Mouse (Mus musculus) limb, embryonic 15.5 days (tissue): ENCODE data around the gene Galnt9. TPM values are rescaled to one million over a fixed set of nuclear protein-coding genes. Genes with fewer than 3 reads are reported as not detected.

ENCODE experiments used
- ATAC-seq: fragments of 200-750 bp; cut with Nextera tagmentation; 2 replicates; pipeline ENCODE4 v1.8.0; 2017; ENCODE audit warnings: low read depth, moderate TSS enrichment; ENCODE audit not compliant: insufficient number of reproducible peaks, low FRiP score, low TSS enrichment
- H3K27ac ChIP-seq: fragments of 300-500 bp; sonication (generic); 2 replicates; pipeline ENCODE4 v1.5.1; 2015; ENCODE audit warnings: moderate library complexity, mild to moderate bottlenecking, inconsistent platforms
- H3K27me3 ChIP-seq: fragments of 300-500 bp; sonication (generic); 2 replicates; pipeline ENCODE4 v1.6.1; 2015; ENCODE audit warnings: inconsistent platforms
- H3K36me3 ChIP-seq: fragments of 300-500 bp; sonication (generic); 2 replicates; pipeline ENCODE4 v1.6.1; 2015; ENCODE audit warnings: inconsistent platforms
- H3K4me1 ChIP-seq: fragments of 300-500 bp; sonication (generic); 2 replicates; pipeline ENCODE4 v1.6.1; 2015; ENCODE audit warnings: inconsistent platforms
- H3K4me2 ChIP-seq: fragments of 300-500 bp; sonication (generic); 2 replicates; pipeline ENCODE4 v1.6.1; 2015; ENCODE audit warnings: mild to moderate bottlenecking, inconsistent platforms
- H3K4me3 ChIP-seq: fragments of 300-500 bp; sonication (generic); 2 replicates; pipeline ENCODE4 v1.5.1; 2015; ENCODE audit warnings: mild to moderate bottlenecking, inconsistent platforms
- H3K9ac ChIP-seq: fragments of 300-500 bp; sonication (generic); 2 replicates; pipeline ENCODE4 v1.6.1; 2015; ENCODE audit warnings: inconsistent platforms
- H3K9me3 ChIP-seq: fragments of 300-500 bp; sonication (generic); 2 replicates; pipeline ENCODE4 v1.6.1; 2016; ENCODE audit warnings: inconsistent platforms
- WGBS: fragments of 180-500 bp; shearing (Covaris S2); methylation state at CpG from one replicate; pipeline ENCODE4 v1.1.7; 2015; 5-methylcytosine and 5-hydroxymethylcytosine counted together
- polyA plus RNA-seq: library from polyadenylated mRNA; unstranded; fragments of >200 nt; fragmentation: Nextera tagmentation; extraction: Ambion mirVana; gene quantifications from 2 replicates; pipeline ENCODE4 v1.2.1, GENCODE M21; 2015

Galnt9 gene
- polyA plus RNA-seq, 1 experiment from 2014 or later, result 3.9 TPM

GRCm38 (mm10) chr5:110609425-110609824 lies 65.3 kb downstream of the Galnt9 start:
- Histone ChIP-seq H3K36me3 (no peaks in the 10 kb centered on the region), H3K9me3 (no peaks in the 10 kb centered on the region), H3K27me3 (no peaks in the 10 kb centered on the region; the same call in 1 of the 2 replicates), H3K4me1 (peaks cover 20% of the 10 kb centered on the region), H3K4me2 (no peak overlapping the region), H3K9ac (no peak overlapping the region), H3K27ac (no peak overlapping the region), H3K4me3 (no peak overlapping the region)
- WGBS, result 57% methylated on average over 3 of the region's 3 CpGs
- ATAC-seq, result no peak

GRCm38 (mm10) chr5:110609868-110610267 lies 65.7 kb downstream of the Galnt9 start:
- no peaks in the 10 kb centered on the region for H3K9me3 ChIP-seq
- H3K4me2 ChIP-seq, result no peak overlapping the region
- no peak overlapping the region for H3K27ac ChIP-seq
- peaks cover 20% of the 10 kb centered on the region for H3K4me1 ChIP-seq
- no peak overlapping the region for H3K4me3 ChIP-seq
- ATAC-seq, result no peak
- no peaks in the 10 kb centered on the region; the same call in 1 of the 2 replicates for H3K27me3 ChIP-seq
- H3K9ac ChIP-seq, result no peak overlapping the region
- H3K36me3 ChIP-seq, result no peaks in the 10 kb centered on the region
- WGBS, result 64% methylated on average over 5 of the region's 5 CpGs

- H3K4me1 ChIP-seq, result peaks cover 20% of the 10 kb centered on the region
- no peaks in the 10 kb centered on the region for H3K36me3 ChIP-seq
- no peak overlapping the region for H3K27ac ChIP-seq
- H3K9me3 ChIP-seq, result no peaks in the 10 kb centered on the region
- no peak overlapping the region for H3K4me3 ChIP-seq
- H3K9ac ChIP-seq, result no peak overlapping the region
- no peaks in the 10 kb centered on the region; the same call in 1 of the 2 replicates for H3K27me3 ChIP-seq
- no peak overlapping the region for H3K4me2 ChIP-seq
- ATAC-seq, result no peak
- WGBS, result 78% methylated on average over 7 of the region's 7 CpGs
Observed at GRCm38 (mm10) chr5:110610484-110610883, 66.3 kb downstream of the Galnt9 start.

GRCm38 (mm10) chr5:110611435-110612158 lies 67.4 kb downstream of the Galnt9 start:
- H3K9me3 ChIP-seq, result no peaks in the 10 kb centered on the region
- no peak overlapping the region for H3K4me3 ChIP-seq
- 43% methylated on average over 5 of the region's 5 CpGs for WGBS
- peaks cover 20% of the 10 kb centered on the region for H3K4me1 ChIP-seq
- ATAC-seq, result peak; percentile 74
- H3K4me2 ChIP-seq, result no peak overlapping the region
- H3K9ac ChIP-seq, result no peak overlapping the region
- no peaks in the 10 kb centered on the region; the same call in 1 of the 2 replicates for H3K27me3 ChIP-seq
- no peaks in the 10 kb centered on the region for H3K36me3 ChIP-seq
- 0 out of 2 replicates have a peak overlapping the region, but pooled peaks have one; percentile 22 for H3K27ac ChIP-seq

- no peak overlapping the region for H3K27ac ChIP-seq
- no peaks in the 10 kb centered on the region for H3K27me3 ChIP-seq
- H3K4me3 ChIP-seq, result no peak overlapping the region
- no peaks in the 10 kb centered on the region for H3K4me1 ChIP-seq
- no peaks in the 10 kb centered on the region for H3K36me3 ChIP-seq
- no peaks in the 10 kb centered on the region for H3K9me3 ChIP-seq
- no peak for ATAC-seq
- H3K9ac ChIP-seq, result no peak overlapping the region
- H3K4me2 ChIP-seq, result no peak overlapping the region
- WGBS, result 82% methylated on average over 6 of the region's 6 CpGs
Observed at GRCm38 (mm10) chr5:110619226-110619625, 75.1 kb downstream of the Galnt9 start.

- no peaks in the 10 kb centered on the region for H3K36me3 ChIP-seq
- no peak overlapping the region for H3K27ac ChIP-seq
- WGBS, result 49% methylated on average over 2 of the region's 2 CpGs
- H3K4me3 ChIP-seq, result no peak overlapping the region
- H3K27me3 ChIP-seq, result no peaks in the 10 kb centered on the region
- H3K9ac ChIP-seq, result no peak overlapping the region
- H3K4me2 ChIP-seq, result no peak overlapping the region
- no peak for ATAC-seq
- H3K4me1 ChIP-seq, result peaks cover 5% of the 10 kb centered on the region; the same call in 1 of the 2 replicates
- no peaks in the 10 kb centered on the region for H3K9me3 ChIP-seq
Observed at GRCm38 (mm10) chr5:110624319-110624718, 80.2 kb downstream of the Galnt9 start.

GRCm38 (mm10) chr5:110627351-110627750 lies 83.2 kb downstream of the Galnt9 start:
- Histone ChIP-seq H3K4me1 (peaks cover 5% of the 10 kb centered on the region; the same call in 1 of the 2 replicates), H3K4me2 (no peak overlapping the region), H3K36me3 (no peaks in the 10 kb centered on the region), H3K9me3 (no peaks in the 10 kb centered on the region), H3K27me3 (no peaks in the 10 kb centered on the region), H3K9ac (no peak overlapping the region), H3K4me3 (no peak overlapping the region), H3K27ac (no peak overlapping the region)
- WGBS, result 58% methylated on average over 10 of the region's 10 CpGs
- ATAC-seq, result no peak

GRCm38 (mm10) chr5:110628156-110628555 lies 84.0 kb downstream of the Galnt9 start:
- H3K9ac ChIP-seq, result no peak overlapping the region
- 23% methylated on average over 19 of the region's 19 CpGs for WGBS

GRCm38 (mm10) chr5:110629525-110630120 lies 85.5 kb downstream of the Galnt9 start:
- Histone ChIP-seq H3K4me3 (no peak overlapping the region), H3K4me1 (peaks cover 5% of the 10 kb centered on the region; the same call in 1 of the 2 replicates), H3K27me3 (no peaks in the 10 kb centered on the region), H3K36me3 (no peaks in the 10 kb centered on the region), H3K4me2 (no peak overlapping the region), H3K27ac (no peak overlapping the region), H3K9me3 (no peaks in the 10 kb centered on the region), H3K9ac (no peak overlapping the region)
- no peak for ATAC-seq
- 66% methylated on average over 2 of the region's 2 CpGs for WGBS

More at GRCm38 (mm10) chr5:110628156-110628555, 84.0 kb downstream of the Galnt9 start:
- ATAC-seq, result no peak
- H3K4me2 ChIP-seq, result 0 out of 2 replicates have a peak overlapping the region, but pooled peaks have one; percentile 17
- H3K9me3 ChIP-seq, result no peaks in the 10 kb centered on the region
- H3K36me3 ChIP-seq, result no peaks in the 10 kb centered on the region
- H3K4me1 ChIP-seq, result peaks cover 5% of the 10 kb centered on the region; the same call in 1 of the 2 replicates
- no peak overlapping the region for H3K4me3 ChIP-seq
- no peaks in the 10 kb centered on the region for H3K27me3 ChIP-seq
- no peak overlapping the region for H3K27ac ChIP-seq

GRCm38 (mm10) chr5:110635951-110636707 lies 92.0 kb downstream of the Galnt9 start:
- H3K4me2 ChIP-seq, result no peak overlapping the region
- WGBS, result 36% methylated on average over 6 of the region's 6 CpGs
- H3K9me3 ChIP-seq, result no peaks in the 10 kb centered on the region
- no peak overlapping the region for H3K27ac ChIP-seq
- H3K4me3 ChIP-seq, result no peak overlapping the region
- H3K36me3 ChIP-seq, result no peaks in the 10 kb centered on the region
- no peak for ATAC-seq
- peaks cover 3% of the 10 kb centered on the region; the same call in 1 of the 2 replicates for H3K4me1 ChIP-seq
- H3K27me3 ChIP-seq, result no peaks in the 10 kb centered on the region
- H3K9ac ChIP-seq, result no peak overlapping the region

GRCm38 (mm10) chr5:110638306-110639074 lies 94.3 kb downstream of the Galnt9 start:
- Histone ChIP-seq H3K4me3 (no peak overlapping the region), H3K9ac (no peak overlapping the region), H3K9me3 (no peaks in the 10 kb centered on the region), H3K36me3 (no peaks in the 10 kb centered on the region), H3K27ac (no peak overlapping the region), H3K4me1 (peaks cover 3% of the 10 kb centered on the region; the same call in 1 of the 2 replicates), H3K27me3 (no peaks in the 10 kb centered on the region), H3K4me2 (no peak overlapping the region)
- 78% methylated on average over 7 of the region's 7 CpGs for WGBS
- ATAC-seq, result no peak
